Mouse (Mus musculus) CH12.LX (cell line): ENCODE data around the gene Tradd. TPM values are rescaled to one million over a fixed set of nuclear protein-coding genes. Genes with fewer than 3 reads are reported as not detected.

Source experiments
- DNase-seq: peaks from one replicate; pipeline ENCODE4 v3.0.0-alpha.2; 2013; ENCODE audit errors: extremely low read depth
- H3K27ac ChIP-seq: 2 replicates; pipeline ENCODE4 v1.5.1; 2012; ENCODE audit warnings: low read depth, mild to moderate bottlenecking, control low read depth, moderate library complexity; ENCODE audit not compliant: insufficient read depth
- H3K27me3 ChIP-seq: replicated peaks from 2 replicates; pipeline ENCODE3; 2012; ENCODE audit warnings: inconsistent platforms
- H3K36me3 ChIP-seq, 2 experiments: replicated peaks in 1 of 2; 2 replicates each; pipeline versions ENCODE3 to v1.6.1; 2012; ENCODE audit warnings: inconsistent platforms in 1 of 2, low read length in 1 of 2, mild to moderate bottlenecking in 1 of 2, mixed read lengths in 1 of 2, moderate library complexity in 1 of 2; ENCODE audit not compliant: control insufficient read depth in 1 of 2, insufficient read depth in 1 of 2
- H3K4me1 ChIP-seq, 2 experiments: 2 replicates each; pipeline ENCODE4 v1.6.1; 2012; ENCODE audit warnings: inconsistent platforms in 1 of 2, moderate library complexity in 1 of 2; ENCODE audit not compliant: insufficient read depth in 2 of 2, control insufficient read depth in 1 of 2
- H3K4me2 ChIP-seq: 2 replicates; pipeline ENCODE4 v1.6.1; 2012; ENCODE audit warnings: low read depth, mild to moderate bottlenecking, control low read depth; ENCODE audit not compliant: poor library complexity, insufficient read depth, severe bottlenecking
- H3K4me3 ChIP-seq, 3 experiments: fragments of 150-350 bp in 1 of 3; sonication (generic) in 1 of 3; replicated peaks in 1 of 3; 2 replicates each; pipeline versions ENCODE3 to v1.5.1; 2011 to 2012; ENCODE audit warnings: low read depth in 2 of 3, low read length in 2 of 3, mild to moderate bottlenecking in 2 of 3, moderate library complexity in 2 of 3, control low read depth in 1 of 3, improper control_type of control experiment in 1 of 3, inconsistent platforms in 1 of 3, mixed read lengths in 1 of 3; ENCODE audit not compliant: poor library complexity in 1 of 3
- H3K79me2 ChIP-seq: replicated peaks from 2 replicates; pipeline ENCODE4 v1.6.1; 2012; ENCODE audit warnings: mild to moderate bottlenecking, moderate library complexity; ENCODE audit not compliant: control insufficient read depth, poor library complexity, insufficient read depth, severe bottlenecking; ENCODE audit errors: extremely low read depth
- H3K9ac ChIP-seq: 2 replicates; pipeline ENCODE4 v1.6.1; 2012; ENCODE audit warnings: low read depth, mild to moderate bottlenecking, control low read depth, moderate library complexity; ENCODE audit not compliant: insufficient read depth
- H3K9me3 ChIP-seq: replicated peaks from 2 replicates; pipeline ENCODE3; 2012; ENCODE audit warnings: low read length, inconsistent platforms, mixed read lengths
- BHLHE40 ChIP-seq: IDR thresholded peaks from 2 replicates; pipeline ENCODE4 v1.6.1; 2011; ENCODE audit warnings: mild to moderate bottlenecking, low read depth, low read length, improper control_type of control experiment
- CHD1 ChIP-seq: IDR thresholded peaks from 2 replicates; pipeline ENCODE4 v1.6.1; 2012; ENCODE audit warnings: low read depth, low read length, improper control_type of control experiment, inconsistent platforms
- CTCF ChIP-seq, 2 experiments: IDR thresholded peaks in 1 of 2; conservative IDR thresholded peaks in 1 of 2; 2 replicates each; pipeline ENCODE4 v1.5.1; 2011 to 2012; ENCODE audit warnings: low read depth in 2 of 2, low read length in 2 of 2, improper control_type of control experiment in 1 of 2, inconsistent platforms in 1 of 2, mild to moderate bottlenecking in 1 of 2, moderate library complexity in 1 of 2
- E2F4 ChIP-seq: IDR thresholded peaks from 2 replicates; pipeline ENCODE4 v1.6.1; 2011; ENCODE audit warnings: low read depth, low read length, improper control_type of control experiment; ENCODE audit not compliant: insufficient replicate concordance
- EP300 ChIP-seq: IDR thresholded peaks from 2 replicates; pipeline ENCODE4 v1.6.1; 2011; ENCODE audit warnings: low read length, improper control_type of control experiment
- JUND ChIP-seq: conservative IDR thresholded peaks from 2 replicates; pipeline ENCODE4 v1.6.1; 2011; ENCODE audit warnings: low read depth, low read length, improper control_type of control experiment
- MAFK ChIP-seq: IDR thresholded peaks from 2 replicates; pipeline ENCODE4 v1.6.1; 2011; ENCODE audit warnings: low read length, improper control_type of control experiment; ENCODE audit not compliant: insufficient replicate concordance
- POLR2AphosphoS2 ChIP-seq: IDR thresholded peaks from 2 replicates; pipeline ENCODE4 v1.6.1; 2011; ENCODE audit warnings: low read depth, low read length, improper control_type of control experiment
- TCF12 ChIP-seq: IDR thresholded peaks from 2 replicates; pipeline ENCODE4 v1.6.1; 2014; ENCODE audit warnings: low read depth, mild to moderate bottlenecking, inconsistent platforms, low read length, improper control_type of control experiment
- USF1 ChIP-seq: IDR thresholded peaks from 2 replicates; pipeline ENCODE4 v1.6.1; 2014; ENCODE audit warnings: low read depth, mild to moderate bottlenecking, inconsistent platforms, low read length, improper control_type of control experiment
- USF2 ChIP-seq: conservative IDR thresholded peaks from 2 replicates; pipeline ENCODE4 v1.6.1; 2011; ENCODE audit warnings: low read depth, low read length, improper control_type of control experiment
- ZMIZ1 ChIP-seq: IDR thresholded peaks from 2 replicates; pipeline ENCODE4 v1.6.1; 2012; ENCODE audit warnings: low read depth, mild to moderate bottlenecking, inconsistent platforms, low read length, improper control_type of control experiment
- dilution Hi-C: fragments of 300-500 bp; cut with MboI; formaldehyde crosslinking; loops from 2 replicates; pipeline ENCODE4 v1.14.3; 2020; ENCODE audit warnings: low sequenced_read_pairs; ENCODE audit not compliant: extremely low pct_unique_long_range_greater_than_20kb, extremely low pct_ligation_motif_present
- in situ Hi-C: fragments of 300-500 bp; cut with MboI; formaldehyde crosslinking; loops from 3 replicates; pipeline ENCODE4 v1.14.3; 2019; ENCODE audit warnings: low sequenced_read_pairs, low pct_ligation_motif_present, low pct_unique_long_range_greater_than_20kb, mixed read lengths
- polyA plus RNA-seq: library from polyadenylated mRNA; unstranded; fragments of >175 nt; gene quantifications from 2 replicates; pipeline ENCODE4 v1.2.1, GENCODE M21; 2012; ENCODE audit warnings: low read depth; ENCODE audit not compliant: insufficient read length
- total RNA-seq, 2 experiments: library from RNA; depleted of rRNA; stranded (reverse); fragments of 300-350 nt in 1 of 2; fragments of >200 nt in 1 of 2; gene quantifications; 2 replicates each; pipeline ENCODE4 v1.2.3; 2012 to 2014

Gene Tradd
- total and polyA plus RNA-seq, 3 experiments, result 18.6 to 30.8 (median 20.4) TPM

DNA sequence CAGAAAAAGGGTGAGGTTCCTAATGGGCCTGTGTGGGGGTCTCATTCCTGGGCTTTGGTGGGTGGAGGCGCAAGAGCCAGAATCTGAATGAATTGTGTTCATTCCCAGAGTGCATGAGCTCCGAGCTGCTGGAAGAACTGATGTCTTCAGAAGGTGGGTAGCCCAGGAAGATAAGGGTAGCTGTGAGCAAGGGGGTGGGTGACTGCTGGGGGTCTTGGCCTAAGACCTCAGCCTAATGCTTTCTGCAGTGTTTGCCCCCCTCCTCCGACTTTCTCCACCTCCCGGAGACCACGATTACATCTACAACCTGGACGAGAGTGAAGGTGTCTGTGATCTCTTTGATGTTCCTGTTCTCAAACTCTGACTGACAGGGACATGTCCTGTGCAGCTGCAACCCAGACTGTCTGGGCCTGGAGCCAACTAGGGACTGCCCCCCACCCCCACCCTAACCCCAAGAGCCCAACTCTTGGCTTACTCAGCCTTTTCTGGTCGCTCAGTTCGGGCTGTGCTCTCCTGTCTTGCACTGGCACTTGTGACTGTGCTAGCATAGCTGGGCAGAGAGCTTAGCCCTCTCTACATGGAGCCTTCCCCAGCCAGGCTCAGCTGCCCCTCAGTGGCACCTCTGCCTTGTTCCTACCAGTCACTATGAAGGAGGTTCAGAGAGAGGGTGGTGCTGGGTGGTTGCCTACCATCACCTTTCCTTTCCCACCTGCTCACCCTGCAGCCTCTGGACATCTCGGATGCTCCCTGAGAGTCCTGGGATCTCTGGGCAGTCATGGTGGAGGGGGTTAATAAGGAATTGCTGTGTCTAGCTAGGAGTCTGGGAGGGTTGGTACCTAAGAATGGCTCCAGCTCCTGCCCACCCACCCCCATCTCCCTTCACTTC, 40.2 kb upstream of the Tradd start:
- DNase-seq, result no peak
- H3K4me3 ChIP-seq, result peak overlapping the region in 1 of 3 experiments; percentile 18
- peak overlapping the region; percentile 61; the same call in 1 of the 2 replicates for H3K27ac ChIP-seq
- no peaks in the 10 kb centered on the region for H3K9me3 ChIP-seq
- TF ChIP-seq USF2, result no peak
- no peak for TF ChIP-seq EP300
- no peak for TF ChIP-seq TCF12
- TF ChIP-seq CHD1, result no peak
- TF ChIP-seq ZMIZ1, result peak; percentile 89
- no peak for TF ChIP-seq JUND
- TF ChIP-seq USF1, result no peak
- TF ChIP-seq E2F4, result no peak
- 0 out of 2 replicates have a peak, but pooled peaks have one; percentile 44 for TF ChIP-seq POLR2AphosphoS2
- in situ Hi-C loops, result no loop called here
- dilution Hi-C loops, result no loop called here
- no peaks in the 10 kb centered on the region for H3K27me3 ChIP-seq
- H3K79me2 ChIP-seq, result peaks cover 8% of the 10 kb centered on the region
- no peak overlapping the region for H3K4me2 ChIP-seq
- peaks cover 88 to 97% of the 10 kb centered on the region in 2 experiments for H3K36me3 ChIP-seq
- peaks cover 4 to 63% of the 10 kb centered on the region in 2 experiments for H3K4me1 ChIP-seq
- H3K9ac ChIP-seq, result no peak overlapping the region

DNA sequence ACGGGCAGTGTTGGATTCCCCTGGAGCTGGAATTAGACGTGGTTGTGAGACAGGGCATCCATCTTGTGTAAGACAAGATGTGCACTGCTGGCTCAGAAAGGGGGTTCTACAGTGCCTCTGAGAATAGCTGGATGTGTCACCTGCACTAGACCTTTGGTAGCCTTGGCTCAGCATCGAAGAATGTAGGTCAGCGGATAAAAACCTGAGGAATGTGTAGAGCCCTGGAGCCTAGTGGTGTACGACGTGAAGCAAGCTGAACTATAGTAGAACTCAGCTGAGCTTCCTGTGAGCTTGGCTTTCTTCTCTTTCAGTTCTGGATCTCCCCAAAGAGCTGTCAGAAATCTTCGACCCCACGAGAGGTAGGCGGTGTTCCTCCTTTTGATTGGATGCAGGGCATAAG, 39.5 kb upstream of the Tradd start:
- Histone ChIP-seq H3K36me3 (peaks cover 81 to 95% of the 10 kb centered on the region in 2 experiments), H3K27me3 (no peaks in the 10 kb centered on the region), H3K79me2 (peaks cover 13% of the 10 kb centered on the region), H3K4me2 (no peak overlapping the region), H3K4me3 (no peak overlapping the region), H3K9me3 (no peaks in the 10 kb centered on the region), H3K4me1 (peaks cover 4 to 70% of the 10 kb centered on the region in 2 experiments), H3K9ac (no peak overlapping the region), H3K27ac (no peak overlapping the region)
- in situ Hi-C loops (no loop called here), dilution Hi-C loops (no loop called here)
- no peak for TF ChIP-seq CTCF (conservative IDR thresholded peaks at IDR 0.05 in 1 of 2, IDR thresholded peaks at IDR 0.05 in 1 of 2; ENCODE audit: low read depth in 2 of 2, low read length in 2 of 2)
- DNase-seq, result no peak

DNA sequence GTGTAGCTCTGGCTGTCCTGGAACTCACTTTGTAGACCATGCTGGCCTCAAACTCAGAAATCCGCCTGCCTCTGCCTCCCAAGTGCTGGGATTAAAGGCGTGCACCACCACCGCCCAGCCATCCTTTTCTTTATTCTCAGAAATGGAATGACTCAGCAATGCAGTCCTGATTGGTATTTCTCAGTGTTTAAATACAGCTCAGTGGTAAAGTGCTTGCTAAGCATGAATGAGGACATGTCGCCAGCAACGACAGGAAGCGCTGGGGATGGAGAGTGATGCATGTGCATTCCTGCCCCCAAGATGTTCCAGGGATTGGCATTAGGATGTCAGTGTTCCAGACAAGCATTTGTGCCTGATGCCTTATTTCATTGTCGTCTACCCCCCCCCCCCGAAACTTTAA, 39.0 kb upstream of the Tradd start:
- Histone ChIP-seq H3K4me1 (peaks cover 4 to 74% of the 10 kb centered on the region in 2 experiments), H3K79me2 (peaks cover 17% of the 10 kb centered on the region), H3K36me3 (peaks cover 76 to 95% of the 10 kb centered on the region in 2 experiments), H3K4me3 (no peak overlapping the region), H3K27ac (no peak overlapping the region), H3K27me3 (no peaks in the 10 kb centered on the region), H3K9ac (no peak overlapping the region), H3K9me3 (no peaks in the 10 kb centered on the region), H3K4me2 (no peak overlapping the region)
- in situ Hi-C loops (no loop called here), dilution Hi-C loops (no loop called here)
- no peak for DNase-seq
- TF ChIP-seq BHLHE40 (no peak), MAFK (peak; percentile 64; the same call in 1 of the 2 replicates)
